Mouse (Mus musculus): ENCODE measurements at regions not wholly inside any gene's neighbourhood (a gene's known extent, or its start where the extent isn't known, plus 50 kb on each side); places are given as distances from the start of the nearest gene placed in this dataset.

DNA sequence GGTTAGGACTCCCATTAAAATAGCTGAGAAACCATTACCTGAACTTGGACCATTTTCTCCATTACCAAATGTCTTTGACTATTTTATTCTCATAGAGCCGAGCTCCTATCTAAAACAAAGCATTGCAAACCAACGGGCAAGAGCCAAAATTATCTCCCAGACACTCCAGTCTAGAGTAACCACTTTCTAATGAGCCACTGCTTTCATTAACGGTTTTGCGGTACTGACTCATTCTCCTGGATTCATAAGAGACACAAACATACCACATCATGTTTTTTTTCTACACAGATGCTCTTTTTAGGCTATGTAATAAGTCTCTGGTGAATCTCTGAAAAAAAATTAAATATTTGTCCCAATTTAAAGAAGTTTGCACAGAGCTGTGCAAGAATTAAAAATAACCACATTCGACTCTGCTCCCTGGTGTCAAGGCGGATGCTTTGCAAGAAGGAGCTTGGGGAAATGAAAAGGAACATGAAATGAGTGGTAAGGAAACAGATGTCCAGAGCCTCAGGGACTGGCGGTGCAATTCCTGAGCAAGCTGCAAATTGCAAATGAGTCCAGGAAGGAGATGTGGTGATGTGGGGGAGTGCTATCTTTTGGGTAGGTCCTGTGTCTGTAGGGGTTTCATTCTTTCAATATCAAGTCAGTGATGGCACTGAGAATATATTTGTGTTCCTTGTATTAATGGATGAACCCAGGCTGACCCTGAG is 143.8 kb upstream of the Phactr1 start:
- Histone ChIP-seq H3K4me1 (ENCODE audit: control insufficient read depth, insufficient read depth, low read length) (no peaks in the 10 kb centered on the region), H3K4me2 (ENCODE audit: low read depth, low read length) (no peak overlapping the region), H3K4me3 (ENCODE audit: low read depth, low read length) (no peak overlapping the region), H3K27me3 (ENCODE audit: control insufficient read depth, insufficient read depth, low read length) (no peaks in the 10 kb centered on the region), H3K9ac (replicated peaks; ENCODE audit: low read depth, low read length) (no peak overlapping the region), H3K36me3 (ENCODE audit: control insufficient read depth, insufficient read depth, low read length) (no peaks in the 10 kb centered on the region), H3K9me3 (ENCODE audit: control insufficient read depth, low read length) (no peaks in the 10 kb centered on the region), H3K27ac (ENCODE audit: low read depth, low read length) (no peak overlapping the region)
- no peak for ATAC-seq (ENCODE audit: low read depth)
- 81% methylated on average over 7 of the region's 7 CpGs for WGBS

DNA sequence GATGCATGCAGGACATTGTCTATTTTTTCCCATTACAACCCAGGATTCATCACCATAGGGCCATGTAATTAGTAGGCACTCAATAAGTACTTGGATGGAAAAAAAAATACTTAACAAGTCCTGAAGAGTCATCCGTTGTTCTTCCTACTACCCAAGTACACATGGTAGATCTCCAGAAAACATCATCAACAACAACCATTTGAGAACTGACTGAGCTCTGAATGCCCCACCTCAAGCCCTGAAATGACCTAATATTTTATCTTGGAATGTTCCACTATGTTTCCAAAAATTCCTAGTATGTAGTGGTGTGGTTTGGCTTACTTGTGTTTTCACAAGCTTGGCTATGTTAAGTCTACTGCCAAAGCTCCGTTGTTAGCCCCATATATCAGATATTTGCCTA is 142.4 kb upstream of the Phactr1 start:
- Histone ChIP-seq H3K4me1 (ENCODE audit: control insufficient read depth, insufficient read depth, low read length) (no peaks in the 10 kb centered on the region), H3K36me3 (ENCODE audit: control insufficient read depth, insufficient read depth, low read length) (no peaks in the 10 kb centered on the region), H3K4me3 (ENCODE audit: low read depth, low read length) (no peak overlapping the region), H3K9ac (replicated peaks; ENCODE audit: low read depth, low read length) (no peak overlapping the region), H3K4me2 (ENCODE audit: low read depth, low read length) (no peak overlapping the region), H3K27ac (ENCODE audit: low read depth, low read length) (no peak overlapping the region), H3K27me3 (ENCODE audit: control insufficient read depth, insufficient read depth, low read length) (no peaks in the 10 kb centered on the region), H3K9me3 (ENCODE audit: control insufficient read depth, low read length) (no peaks in the 10 kb centered on the region)
- WGBS, result 90% methylated on average over 2 of the region's 2 CpGs
- ATAC-seq (ENCODE audit: low read depth), result no peak

DNA sequence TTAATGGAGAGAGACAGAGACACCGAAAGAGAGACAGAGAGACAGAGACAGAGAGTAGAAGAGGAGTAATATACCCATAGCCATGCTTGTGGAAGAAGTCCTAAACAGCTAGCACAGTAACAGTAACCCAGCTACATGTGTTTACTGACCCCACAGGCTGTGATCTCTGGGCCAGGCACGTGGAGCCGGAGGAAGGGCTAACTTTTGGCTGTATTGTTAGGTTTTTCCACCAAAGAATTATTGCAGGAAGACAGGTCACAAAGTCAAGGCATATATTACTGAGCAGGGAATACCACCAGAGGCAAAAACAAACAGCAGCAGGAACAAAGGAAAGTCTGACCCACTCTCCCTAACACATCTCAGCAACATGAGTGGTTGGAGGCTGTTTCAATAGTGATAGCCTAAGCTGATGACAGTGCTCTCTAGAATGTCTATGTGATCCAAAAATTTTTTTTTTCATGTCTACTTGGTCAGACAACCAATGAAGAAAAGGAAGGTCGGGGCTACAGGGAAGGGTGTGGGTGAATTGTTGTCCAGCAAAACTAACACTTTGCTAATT is 135.8 kb upstream of the Phactr1 start:
- H3K4me3 ChIP-seq (ENCODE audit: low read depth, low read length), result no peak overlapping the region
- no peak overlapping the region for H3K27ac ChIP-seq (ENCODE audit: low read depth, low read length)
- no peak overlapping the region for H3K4me2 ChIP-seq (ENCODE audit: low read depth, low read length)
- H3K27me3 ChIP-seq (ENCODE audit: control insufficient read depth, insufficient read depth, low read length), result no peaks in the 10 kb centered on the region
- 53% methylated on average over 4 of the region's 4 CpGs for whole genome bisulfite sequencing
- no peaks in the 10 kb centered on the region for H3K4me1 ChIP-seq (ENCODE audit: control insufficient read depth, insufficient read depth, low read length)
- no peak for ATAC-seq (ENCODE audit: low read depth)
- H3K9me3 ChIP-seq (ENCODE audit: control insufficient read depth, low read length), result no peaks in the 10 kb centered on the region
- no peak overlapping the region for H3K9ac ChIP-seq (replicated peaks; ENCODE audit: low read depth, low read length)
- H3K36me3 ChIP-seq (ENCODE audit: control insufficient read depth, insufficient read depth, low read length), result no peaks in the 10 kb centered on the region

DNA sequence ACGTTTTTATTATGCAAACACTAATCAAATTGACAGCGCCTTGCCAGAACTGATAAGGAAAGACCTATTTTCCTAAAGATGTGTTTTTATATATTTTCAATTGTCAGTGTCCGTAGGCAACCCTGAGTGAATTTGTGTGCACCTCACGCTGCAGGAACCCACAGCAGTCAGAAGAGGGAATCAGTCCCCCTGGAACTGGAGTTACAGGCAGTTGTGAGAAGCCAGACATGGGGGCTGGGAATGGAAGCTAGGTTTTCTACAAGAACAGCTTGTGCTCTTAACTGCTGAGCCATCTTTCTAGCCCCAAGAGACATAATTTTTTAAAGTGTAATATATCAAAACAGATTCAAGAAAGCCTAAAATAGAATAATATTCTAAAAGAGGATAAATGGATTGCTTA is 134.0 kb upstream of the Phactr1 start:
- H3K4me1 ChIP-seq (ENCODE audit: control insufficient read depth, insufficient read depth, low read length), result no peaks in the 10 kb centered on the region
- no peak overlapping the region for H3K27ac ChIP-seq (ENCODE audit: low read depth, low read length)
- no peak overlapping the region for H3K4me3 ChIP-seq (ENCODE audit: low read depth, low read length)
- no peaks in the 10 kb centered on the region for H3K9me3 ChIP-seq (ENCODE audit: control insufficient read depth, low read length)
- H3K36me3 ChIP-seq (ENCODE audit: control insufficient read depth, insufficient read depth, low read length), result no peaks in the 10 kb centered on the region
- ATAC-seq (ENCODE audit: low read depth), result no peak
- H3K4me2 ChIP-seq (ENCODE audit: low read depth, low read length), result no peak overlapping the region
- no peaks in the 10 kb centered on the region for H3K27me3 ChIP-seq (ENCODE audit: control insufficient read depth, insufficient read depth, low read length)
- 80% methylated on average over 4 of the region's 4 CpGs for WGBS
- no peak overlapping the region for H3K9ac ChIP-seq (replicated peaks; ENCODE audit: low read depth, low read length)

DNA sequence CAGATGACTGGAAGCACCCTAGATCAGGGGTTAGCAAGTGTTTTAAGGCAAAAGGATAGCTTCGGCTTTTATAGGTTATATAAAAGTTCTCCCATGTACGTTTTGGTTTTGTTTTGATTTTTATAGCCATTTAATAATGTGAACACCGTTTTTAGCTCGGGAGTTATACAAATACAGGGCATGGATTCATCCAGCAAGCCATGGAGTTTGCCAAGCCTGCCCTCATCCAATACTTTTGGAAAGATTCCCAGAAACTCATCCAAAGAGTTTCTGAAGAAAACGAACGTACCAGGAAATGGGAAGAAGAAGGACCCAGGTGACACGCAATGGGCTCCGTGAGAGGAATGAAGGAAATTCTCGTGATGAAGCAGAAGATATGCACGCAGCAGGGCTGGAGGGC is 133.6 kb upstream of the Phactr1 start:
- 91% methylated on average over 10 of the region's 10 CpGs for whole genome bisulfite sequencing
- H3K9ac ChIP-seq (replicated peaks; ENCODE audit: low read depth, low read length), result no peak overlapping the region
- no peaks in the 10 kb centered on the region for H3K36me3 ChIP-seq (ENCODE audit: control insufficient read depth, insufficient read depth, low read length)
- no peak overlapping the region for H3K4me2 ChIP-seq (ENCODE audit: low read depth, low read length)
- no peaks in the 10 kb centered on the region for H3K27me3 ChIP-seq (ENCODE audit: control insufficient read depth, insufficient read depth, low read length)
- H3K4me1 ChIP-seq (ENCODE audit: control insufficient read depth, insufficient read depth, low read length), result no peaks in the 10 kb centered on the region
- H3K4me3 ChIP-seq (ENCODE audit: low read depth, low read length), result no peak overlapping the region
- ATAC-seq (ENCODE audit: low read depth), result no peak
- H3K27ac ChIP-seq (ENCODE audit: low read depth, low read length), result no peak overlapping the region
- H3K9me3 ChIP-seq (ENCODE audit: control insufficient read depth, low read length), result no peaks in the 10 kb centered on the region

DNA sequence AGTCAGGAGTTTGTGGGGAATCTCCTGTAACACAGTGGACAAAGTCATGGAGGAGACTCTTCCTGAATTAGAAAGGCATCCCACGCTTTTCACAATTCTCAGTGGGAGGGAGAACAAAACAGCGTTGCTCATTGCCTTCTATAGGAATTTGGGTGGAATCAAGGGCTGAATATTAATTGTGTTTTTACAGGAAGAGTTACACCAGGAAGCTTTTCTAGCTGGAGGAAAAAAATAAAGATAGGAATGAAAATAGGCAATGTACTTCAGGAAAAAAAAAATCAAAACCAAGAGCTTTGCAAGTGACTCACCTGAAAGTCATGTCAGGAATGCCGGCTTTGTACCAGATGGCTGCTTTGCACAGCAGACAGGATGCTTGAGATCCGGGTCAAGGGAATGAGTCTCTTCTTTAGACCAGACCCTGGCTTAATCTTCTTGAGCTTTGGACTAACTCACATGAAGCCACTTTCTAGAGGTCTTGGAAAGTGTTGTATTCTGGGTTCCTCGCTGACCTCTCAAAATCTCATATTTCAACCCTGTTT is 131.3 kb upstream of the Phactr1 start:
- H3K4me1 ChIP-seq (ENCODE audit: control insufficient read depth, insufficient read depth, low read length), result no peaks in the 10 kb centered on the region
- no peak overlapping the region for H3K9ac ChIP-seq (replicated peaks; ENCODE audit: low read depth, low read length)
- no peaks in the 10 kb centered on the region for H3K27me3 ChIP-seq (ENCODE audit: control insufficient read depth, insufficient read depth, low read length)
- H3K27ac ChIP-seq (ENCODE audit: low read depth, low read length), result no peak overlapping the region
- H3K9me3 ChIP-seq (ENCODE audit: control insufficient read depth, low read length), result no peaks in the 10 kb centered on the region
- 74% methylated on average over 5 of the region's 5 CpGs for WGBS
- H3K36me3 ChIP-seq (ENCODE audit: control insufficient read depth, insufficient read depth, low read length), result no peaks in the 10 kb centered on the region
- no peak for ATAC-seq (ENCODE audit: low read depth)
- H3K4me3 ChIP-seq (ENCODE audit: low read depth, low read length), result no peak overlapping the region
- H3K4me2 ChIP-seq (ENCODE audit: low read depth, low read length), result no peak overlapping the region

DNA sequence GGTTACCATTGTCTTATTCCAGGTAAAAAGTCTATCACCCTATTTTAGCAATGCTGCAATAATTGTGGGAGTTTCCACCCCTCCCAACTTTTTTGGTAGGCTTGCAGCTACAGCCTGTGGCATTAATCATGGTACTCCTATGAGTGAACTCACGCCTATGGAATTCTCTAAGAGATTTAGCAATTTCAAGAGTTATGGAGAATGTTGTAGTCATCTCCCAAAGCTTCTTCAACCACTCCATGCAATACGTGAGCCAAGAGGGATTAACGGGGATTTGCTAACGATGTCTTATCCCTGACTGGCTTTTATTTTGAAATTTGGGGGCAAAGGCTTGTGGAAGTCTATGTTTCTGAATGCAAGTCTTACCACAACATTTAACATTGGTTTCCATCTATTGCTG is 125.5 kb upstream of the Phactr1 start:
- H3K36me3 ChIP-seq (ENCODE audit: control insufficient read depth, insufficient read depth, low read length), result no peaks in the 10 kb centered on the region
- no peak overlapping the region for H3K9ac ChIP-seq (replicated peaks; ENCODE audit: low read depth, low read length)
- H3K4me2 ChIP-seq (ENCODE audit: low read depth, low read length), result no peak overlapping the region
- no peaks in the 10 kb centered on the region for H3K4me1 ChIP-seq (ENCODE audit: control insufficient read depth, insufficient read depth, low read length)
- H3K9me3 ChIP-seq (ENCODE audit: control insufficient read depth, low read length), result no peaks in the 10 kb centered on the region
- WGBS, result 92% methylated on average over 4 of the region's 4 CpGs
- H3K4me3 ChIP-seq (ENCODE audit: low read depth, low read length), result no peak overlapping the region
- H3K27ac ChIP-seq (ENCODE audit: low read depth, low read length), result no peak overlapping the region
- H3K27me3 ChIP-seq (ENCODE audit: control insufficient read depth, insufficient read depth, low read length), result no peaks in the 10 kb centered on the region
- ATAC-seq (ENCODE audit: low read depth), result no peak

DNA sequence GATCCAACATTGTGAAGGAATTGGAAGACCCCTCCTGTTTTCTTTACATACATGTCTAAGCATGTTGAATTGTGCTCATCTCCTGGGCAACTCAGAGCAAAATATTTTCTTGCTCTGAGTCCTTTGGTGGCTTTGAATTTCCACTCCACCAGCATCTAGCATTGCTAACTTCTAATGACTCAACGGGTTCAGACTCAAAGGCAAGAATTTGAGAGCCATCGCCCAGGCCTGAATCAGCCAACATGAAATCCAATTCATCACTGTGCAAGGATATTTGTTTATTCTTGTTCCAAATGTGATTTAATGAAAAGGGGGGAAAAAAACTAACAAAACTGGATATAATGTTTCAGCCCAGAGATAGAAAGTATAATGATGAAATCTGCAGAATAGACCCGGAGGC is 121.9 kb upstream of the Phactr1 start:
- Histone ChIP-seq H3K27ac (ENCODE audit: low read depth, low read length) (no peak overlapping the region), H3K9ac (replicated peaks; ENCODE audit: low read depth, low read length) (no peak overlapping the region), H3K36me3 (ENCODE audit: control insufficient read depth, insufficient read depth, low read length) (no peaks in the 10 kb centered on the region), H3K9me3 (ENCODE audit: control insufficient read depth, low read length) (no peaks in the 10 kb centered on the region), H3K4me1 (ENCODE audit: control insufficient read depth, insufficient read depth, low read length) (no peaks in the 10 kb centered on the region), H3K4me2 (ENCODE audit: low read depth, low read length) (no peak overlapping the region), H3K27me3 (ENCODE audit: control insufficient read depth, insufficient read depth, low read length) (no peaks in the 10 kb centered on the region), H3K4me3 (ENCODE audit: low read depth, low read length) (no peak overlapping the region)
- ATAC-seq (ENCODE audit: low read depth), result no peak
- 95% methylated on average over 3 of the region's 3 CpGs for WGBS

DNA sequence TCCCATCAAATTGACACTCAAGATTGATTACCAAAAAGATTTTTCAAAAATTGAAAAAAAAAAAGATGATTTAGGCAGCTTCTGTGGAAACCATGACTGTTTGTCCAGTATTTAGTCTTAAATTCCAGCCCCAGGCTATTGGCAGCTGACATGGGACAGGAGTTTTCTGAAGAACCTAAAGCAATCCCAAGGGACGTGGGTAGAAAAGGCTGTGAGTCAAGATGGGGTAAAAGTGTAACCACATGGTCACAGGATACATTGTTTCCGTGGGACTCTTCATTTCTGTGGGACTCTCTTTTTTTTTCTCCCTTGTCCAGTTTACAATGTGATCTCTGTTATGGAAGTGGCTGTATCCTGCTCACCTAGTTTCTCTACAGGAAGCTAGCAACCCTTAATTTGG is 119.0 kb upstream of the Phactr1 start:
- H3K9ac ChIP-seq (replicated peaks; ENCODE audit: low read depth, low read length), result no peak overlapping the region
- 78% methylated on average over 2 of the region's 2 CpGs for WGBS
- no peaks in the 10 kb centered on the region for H3K27me3 ChIP-seq (ENCODE audit: control insufficient read depth, insufficient read depth, low read length)
- H3K4me2 ChIP-seq (ENCODE audit: low read depth, low read length), result no peak overlapping the region
- H3K4me3 ChIP-seq (ENCODE audit: low read depth, low read length), result no peak overlapping the region
- no peaks in the 10 kb centered on the region for H3K9me3 ChIP-seq (ENCODE audit: control insufficient read depth, low read length)
- H3K36me3 ChIP-seq (ENCODE audit: control insufficient read depth, insufficient read depth, low read length), result no peaks in the 10 kb centered on the region
- H3K27ac ChIP-seq (ENCODE audit: low read depth, low read length), result no peak overlapping the region
- no peaks in the 10 kb centered on the region for H3K4me1 ChIP-seq (ENCODE audit: control insufficient read depth, insufficient read depth, low read length)
- no peak for ATAC-seq (ENCODE audit: low read depth)

Data from neural tube, embryonic 14.5 days (tissue).